Mouse (Mus musculus) induced T-regulatory cell, adult 2 months (primary cell): ENCODE data around the gene Ppp1r14a.

Experiments used
- DNase-seq: peaks from one replicate; pipeline ENCODE4 v3.0.0-alpha.2; 2012; ENCODE audit warnings: low read depth

Ppp1r14a gene

GRCm38 (mm10) chr7:29279924-29280323, 9.2 kb upstream of the Ppp1r14a start:
- DNase-seq = no peak

- DNase-seq = peak; percentile 49
These were observed 8.3 kb upstream of the Ppp1r14a start for GRCm38 (mm10) chr7:29280801-29281200.

DNA sequence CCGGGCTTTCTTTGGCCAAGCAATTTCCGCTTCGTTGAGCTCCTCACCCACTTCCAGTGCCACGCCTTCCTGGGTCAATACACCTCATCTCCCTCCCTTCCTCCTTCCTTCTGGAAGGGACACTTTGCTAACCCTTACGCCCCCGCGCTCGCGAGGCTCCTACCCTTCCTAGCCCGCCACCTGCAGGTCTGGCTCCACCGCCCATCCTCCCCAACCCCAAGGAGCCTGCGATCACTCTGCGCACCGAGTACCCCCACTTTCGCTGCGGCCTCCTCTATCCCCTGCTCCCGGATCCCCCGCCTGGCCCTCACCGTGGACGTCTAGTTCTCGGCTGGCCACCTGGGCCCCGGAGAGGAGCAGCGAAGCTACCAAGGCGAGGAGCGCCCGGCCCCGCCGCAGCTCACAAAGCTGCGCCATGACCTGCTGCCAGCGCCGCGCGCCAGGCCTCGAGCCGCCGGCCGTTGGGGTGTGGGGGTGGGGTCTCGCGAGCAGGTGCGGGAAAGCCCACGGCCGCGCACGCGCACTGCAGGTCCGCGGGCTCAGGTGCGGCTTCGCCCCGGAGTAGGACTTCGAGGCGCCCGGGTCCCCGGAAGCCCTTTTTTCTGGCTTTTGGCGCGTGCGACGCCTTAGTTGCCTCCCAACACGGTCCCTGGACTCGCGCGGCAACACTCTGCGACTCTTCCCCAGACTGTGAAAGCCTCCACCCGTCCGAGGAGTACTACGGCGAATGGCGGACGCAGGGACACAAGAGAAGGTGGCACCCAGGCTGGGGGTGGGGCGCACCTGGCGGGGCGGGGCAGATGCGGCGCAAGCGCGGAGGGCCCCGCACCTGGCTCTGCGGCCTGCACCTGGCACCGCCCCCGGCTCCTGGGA, 7.7 kb upstream of the Ppp1r14a start, which contains the start of gene Spint2:
Gene Spint2, minus strand, starts transcription at position 712 of the 873 bp plus-strand sequence.
- peak; percentile 79 for DNase-seq

GRCm38 (mm10) chr7:29282074-29282554, 7.0 kb upstream of the Ppp1r14a start:
- no peak for DNase-seq

DNA sequence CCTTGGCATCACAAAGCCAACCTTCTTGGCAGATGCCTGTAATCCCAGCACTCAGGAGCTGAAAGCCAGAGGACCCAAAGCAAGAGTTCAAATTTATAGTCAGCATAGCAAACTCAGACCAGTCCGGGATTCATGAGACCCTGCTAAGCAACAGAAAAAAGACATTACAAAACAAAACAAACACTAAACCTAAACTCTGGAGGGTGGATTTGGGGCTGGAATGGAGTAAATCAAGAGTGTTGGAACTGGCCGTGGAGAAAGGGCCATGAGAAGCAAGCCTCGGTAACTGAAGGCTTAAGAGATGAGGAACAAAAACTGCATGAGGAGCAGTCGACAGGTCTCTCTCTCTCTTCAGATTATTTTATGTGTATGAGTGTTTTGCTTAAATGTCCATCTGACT, 5.2 kb upstream of the Ppp1r14a start:
- no peak for DNase-seq

DNA sequence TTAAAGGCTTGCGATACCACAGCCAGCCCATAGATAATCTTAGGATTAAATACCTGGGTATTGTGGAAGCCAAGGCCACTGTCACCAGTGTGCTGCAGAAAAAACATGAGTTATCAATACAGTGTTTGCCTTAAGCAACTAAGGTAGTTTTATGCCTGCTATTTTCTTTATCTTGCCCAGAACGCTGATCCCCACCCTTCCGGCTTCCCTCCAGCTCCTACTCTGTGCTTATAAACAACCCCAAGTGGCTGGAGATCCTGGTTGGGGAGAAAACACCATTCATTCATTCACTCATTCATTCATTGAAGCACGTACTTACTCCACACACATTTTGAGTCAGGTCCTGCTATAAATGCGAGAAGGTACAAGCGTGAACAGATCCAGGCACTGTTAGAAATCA, 4.6 kb upstream of the Ppp1r14a start:
- DNase-seq = no peak

- no peak for DNase-seq
These were observed 1.6 kb upstream of the Ppp1r14a start for GRCm38 (mm10) chr7:29287481-29287880.

- DNase-seq = no peak
These were observed 1.0 kb upstream of the Ppp1r14a start for GRCm38 (mm10) chr7:29288079-29288478.

- no peak for DNase-seq
These were observed 748 bp downstream of the Ppp1r14a start for GRCm38 (mm10) chr7:29289856-29290255.

DNA sequence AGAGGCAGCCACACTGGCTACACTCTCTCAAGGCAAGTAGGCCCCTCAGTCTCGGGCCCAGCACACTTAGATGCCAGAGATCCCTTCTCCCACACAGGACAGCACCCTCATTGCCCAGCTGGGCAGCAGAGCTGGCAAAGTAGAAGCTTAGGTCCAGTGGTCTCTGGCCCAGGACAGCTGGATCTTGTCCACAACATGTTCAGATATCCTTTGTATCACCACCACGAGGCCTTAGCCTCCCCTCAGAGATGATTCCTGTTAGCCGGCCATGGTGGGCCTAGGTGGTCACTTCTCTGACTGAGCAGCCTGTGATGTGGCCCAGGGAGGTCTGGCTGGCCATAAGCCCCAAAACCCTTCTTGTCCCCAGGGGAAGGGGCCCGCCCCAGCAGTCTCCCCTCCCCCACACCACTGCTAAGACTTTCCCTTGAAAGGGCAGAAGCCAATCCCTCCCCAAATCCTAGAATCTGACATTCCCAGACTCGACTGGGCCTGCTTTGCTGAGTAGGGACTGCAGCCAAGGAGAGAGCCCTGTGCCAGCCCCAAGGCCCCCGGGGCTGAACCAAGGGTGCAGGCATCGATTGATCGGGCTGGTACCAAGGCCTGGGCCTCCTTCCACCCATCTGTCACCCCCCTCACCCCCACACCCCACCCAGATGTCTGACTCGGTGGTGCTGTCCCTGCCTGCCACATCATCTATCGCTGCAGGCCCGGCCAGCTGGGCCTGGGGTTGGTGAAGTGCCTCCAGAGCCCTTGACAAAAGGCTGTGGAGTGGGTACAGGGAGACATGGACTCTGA, 1.8 kb downstream of the Ppp1r14a start:
- DNase-seq = no peak

- DNase-seq = no peak
These were observed 2.7 kb downstream of the Ppp1r14a start for GRCm38 (mm10) chr7:29291616-29292457.

- no peak for DNase-seq
These were observed 3.5 kb downstream of the Ppp1r14a start for GRCm38 (mm10) chr7:29292458-29293098.

GRCm38 (mm10) chr7:29293131-29294065, 4.3 kb downstream of the Ppp1r14a start:
- DNase-seq = no peak

- DNase-seq = no peak
These were observed 5.1 kb downstream of the Ppp1r14a start for GRCm38 (mm10) chr7:29294111-29294761.

DNA sequence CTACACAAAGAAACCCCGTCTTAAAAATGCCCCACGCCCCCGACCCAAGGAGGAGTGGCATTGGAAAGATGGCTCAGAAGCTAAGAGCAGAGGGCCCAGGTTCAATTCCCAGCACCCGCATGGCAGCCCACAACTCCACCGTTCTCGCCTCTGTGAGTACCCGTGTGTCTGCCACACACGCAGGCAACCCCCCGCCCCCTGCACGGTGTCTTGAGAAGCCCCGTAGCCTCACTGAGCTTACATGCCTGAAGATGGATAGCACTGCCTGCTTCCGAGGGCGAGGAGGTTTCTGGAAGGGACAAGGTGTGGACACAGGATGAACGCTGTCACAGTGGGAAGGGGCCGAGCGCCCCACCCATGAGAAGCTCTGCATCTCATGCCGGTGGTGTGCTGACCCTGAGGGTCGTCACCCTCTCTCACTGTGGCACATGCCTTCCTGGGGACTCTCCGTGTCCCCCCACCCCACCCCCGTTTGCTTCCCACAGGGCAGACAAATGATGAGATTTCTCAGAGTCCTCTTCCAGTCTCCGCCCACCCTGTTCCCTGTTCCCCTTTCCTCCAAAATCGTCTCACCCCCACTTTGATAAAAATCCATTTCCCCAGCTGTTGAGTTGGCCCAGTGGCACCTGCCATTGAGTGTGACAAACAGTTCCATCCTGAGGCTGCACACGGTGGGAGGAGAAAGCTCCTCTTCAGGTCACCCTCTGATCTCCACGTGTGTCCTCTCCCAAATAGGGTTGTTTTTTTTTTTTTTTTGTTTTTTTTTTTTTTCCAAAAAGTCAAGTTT, 6.9 kb downstream of the Ppp1r14a start:
- no peak for DNase-seq

DNA sequence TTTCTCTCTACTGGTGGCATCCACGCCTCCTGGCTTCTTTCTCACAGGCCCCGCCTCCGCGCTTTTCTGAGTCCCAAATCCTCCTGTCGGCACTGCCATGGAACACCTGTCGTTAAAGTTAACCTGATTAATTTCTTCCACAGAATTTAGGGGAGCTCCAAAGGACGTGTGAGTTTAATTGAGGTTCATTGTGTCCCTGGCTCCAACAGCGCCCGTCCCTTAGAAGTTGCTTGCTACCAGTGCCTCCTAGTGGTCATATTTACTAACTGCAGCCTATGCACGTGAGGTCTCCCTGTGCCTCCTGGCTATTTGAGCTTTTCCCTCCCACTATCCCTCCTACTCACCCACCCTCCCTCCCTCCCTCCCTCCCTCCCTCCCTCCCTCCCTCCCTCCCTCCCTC, 7.9 kb downstream of the Ppp1r14a start:
- peak; percentile 86 for DNase-seq

- peak; percentile 83 for DNase-seq
These were observed 12.0 kb downstream of the Ppp1r14a start for GRCm38 (mm10) chr7:29301127-29301566.

GRCm38 (mm10) chr7:29302641-29303040, 13.5 kb downstream of the Ppp1r14a start:
- no peak for DNase-seq
